Mouse (Mus musculus) embryonic fibroblast, embryonic 13.5 days (primary cell): ENCODE data around the gene Rad17.

ENCODE experiments used
- CTCF ChIP-seq: IDR thresholded peaks from 2 replicates; pipeline ENCODE4 v1.5.1; 2011; ENCODE audit warnings: mild to moderate bottlenecking, control low read depth, low read length, moderate library complexity, borderline replicate concordance; ENCODE audit not compliant: insufficient read depth
- POLR2A ChIP-seq: IDR thresholded peaks from 2 replicates; pipeline ENCODE4 v1.6.1; 2011; ENCODE audit warnings: low read depth, mild to moderate bottlenecking, control low read depth, low read length, moderate library complexity

DNA sequence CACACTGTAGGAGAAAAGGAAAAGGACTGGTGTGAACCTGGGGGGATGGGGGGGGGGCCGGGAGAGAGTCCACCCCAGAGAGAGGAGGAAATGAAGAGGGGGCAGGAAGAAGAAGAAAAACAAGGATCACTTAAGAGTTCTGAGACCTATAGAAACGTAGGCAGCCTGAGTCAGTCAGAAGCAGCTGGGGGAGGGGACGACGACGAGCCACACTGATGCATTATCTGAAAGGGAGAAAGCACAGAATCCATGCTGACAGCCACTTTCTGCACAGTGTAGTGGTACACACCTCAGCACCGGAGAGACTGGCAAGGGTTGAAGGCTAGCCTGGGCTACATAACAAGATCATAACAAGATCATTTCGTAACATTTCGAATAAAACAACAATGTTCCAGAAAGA lies 49.8 kb downstream of the Rad17 start:
- TF ChIP-seq POLR2A (no peak), CTCF (no peak)
